Mouse (Mus musculus) lung, postnatal 10 days (tissue): Measurements from ENCODE around the gene Lrrc26.

Experiments used
- DNase-seq: peaks from one replicate; pipeline ENCODE4 v3.0.0; 2021

Gene Lrrc26

DNA sequence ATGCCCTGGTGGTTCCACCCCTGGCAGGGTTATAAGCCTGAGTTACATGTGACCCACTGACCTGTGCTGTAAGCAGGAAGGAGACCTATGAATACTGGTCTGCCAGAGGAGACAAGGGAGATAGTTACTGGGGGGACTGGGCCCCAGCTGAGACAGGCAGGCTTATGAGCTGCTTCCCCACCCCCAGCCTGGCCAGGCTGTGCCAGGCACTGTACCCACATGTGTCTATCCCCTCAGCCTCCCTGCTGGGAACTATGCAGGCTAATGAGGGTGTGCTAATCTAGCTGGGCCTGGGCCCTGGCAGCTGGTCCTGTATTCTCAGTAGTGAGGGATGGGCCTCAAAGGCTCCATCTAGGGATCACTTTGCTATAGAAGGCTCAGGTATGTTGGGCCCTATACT lies 22.5 kb upstream of the Lrrc26 start:
- DNase-seq, result no peak

GRCm38 (mm10) chr2:25267746-25268309 lies 21.9 kb upstream of the Lrrc26 start:
- no peak for DNase-seq

- peak; percentile 99 for DNase-seq
Measured at GRCm38 (mm10) chr2:25271827-25272511, 17.7 kb upstream of the Lrrc26 start, which contains the start of the genes Ssna1 and Anapc2. Gene Ssna1 (minus strand): TSS chr2:25272438. Gene Anapc2 (plus strand): TSS chr2:25272478.

DNA sequence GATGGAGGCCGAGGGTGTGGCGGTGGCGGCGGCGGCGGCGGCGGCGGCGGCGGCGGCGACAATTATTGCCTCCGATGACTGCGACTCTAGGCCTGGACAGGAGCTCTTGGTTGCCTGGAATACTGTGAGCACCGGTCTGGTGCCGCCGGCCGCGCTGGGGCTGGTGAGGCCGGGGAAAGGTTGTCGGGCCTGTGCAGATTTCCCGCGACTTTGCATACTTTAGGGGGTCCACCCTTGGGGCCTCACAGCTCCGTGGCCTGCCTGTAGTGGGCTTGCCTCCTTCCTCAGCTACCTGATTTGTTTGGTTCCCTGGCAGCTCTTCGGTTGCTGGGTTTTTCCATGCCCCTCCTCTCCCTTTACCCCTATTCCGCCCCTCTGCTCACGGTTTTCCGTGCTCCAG lies 17.2 kb upstream of the Lrrc26 start:
- DNase-seq, result no peak

DNA sequence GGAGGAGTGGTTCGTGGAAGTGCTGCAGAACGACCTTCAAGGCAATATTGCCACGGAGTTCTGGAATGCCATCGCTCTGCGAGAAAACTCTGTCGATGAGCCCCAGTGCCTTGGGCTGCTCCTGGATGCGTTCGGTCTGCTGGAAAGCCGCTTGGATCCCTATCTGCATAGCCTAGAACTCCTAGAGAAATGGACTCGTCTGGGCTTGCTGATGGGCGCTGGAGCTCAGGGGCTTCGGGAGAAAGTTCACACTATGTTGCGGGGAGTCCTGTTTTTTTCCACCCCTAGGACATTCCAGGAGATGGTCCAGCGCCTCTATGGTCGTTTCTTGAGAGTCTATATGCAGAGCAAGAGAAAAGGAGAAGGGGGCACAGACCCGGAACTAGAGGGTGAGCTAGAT lies 16.7 kb upstream of the Lrrc26 start:
- DNase-seq, result no peak

DNA sequence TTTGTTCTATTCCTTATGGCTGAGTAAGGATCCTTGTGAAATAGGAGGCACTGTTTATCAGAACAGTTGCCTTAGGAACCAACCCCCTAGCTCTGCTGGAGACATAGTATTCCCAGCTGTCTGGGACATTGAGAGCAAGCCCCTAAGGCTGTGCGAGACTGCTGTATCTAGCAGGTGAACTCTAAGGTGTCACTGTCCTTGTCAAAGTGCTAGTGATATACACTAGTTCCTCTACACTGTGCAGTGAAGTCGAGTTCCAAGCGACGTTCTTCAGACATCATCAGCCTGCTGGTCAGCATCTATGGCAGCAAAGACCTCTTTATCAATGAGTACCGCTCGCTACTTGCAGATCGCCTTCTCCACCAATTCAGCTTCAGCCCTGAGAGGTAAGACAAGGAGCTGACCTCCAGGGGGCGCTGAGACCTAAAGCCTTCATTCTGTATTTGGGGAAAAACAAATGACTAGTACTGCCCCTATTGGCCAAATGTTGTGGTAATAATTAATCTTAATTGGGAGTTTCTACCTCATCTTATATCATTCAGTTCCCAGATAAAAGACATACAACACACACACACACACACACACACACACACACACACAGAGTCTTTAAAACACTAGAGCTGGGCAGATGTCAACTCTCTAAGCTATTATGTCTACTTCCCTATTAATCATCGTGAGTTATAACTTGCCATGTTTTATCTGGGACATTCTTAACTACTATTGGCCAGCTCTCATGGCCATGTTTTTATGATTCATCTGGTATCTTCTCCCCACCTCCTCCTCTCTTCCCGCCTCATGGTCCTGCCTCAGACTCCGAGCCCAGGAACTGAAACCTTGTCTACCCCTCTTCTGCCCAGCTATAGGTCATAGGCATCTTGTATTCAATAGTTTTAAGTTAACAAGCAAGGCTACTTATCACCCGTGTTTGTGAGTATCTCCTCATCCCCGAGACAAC lies 10.5 kb upstream of the Lrrc26 start:
- peak; percentile 91 for DNase-seq

DNA sequence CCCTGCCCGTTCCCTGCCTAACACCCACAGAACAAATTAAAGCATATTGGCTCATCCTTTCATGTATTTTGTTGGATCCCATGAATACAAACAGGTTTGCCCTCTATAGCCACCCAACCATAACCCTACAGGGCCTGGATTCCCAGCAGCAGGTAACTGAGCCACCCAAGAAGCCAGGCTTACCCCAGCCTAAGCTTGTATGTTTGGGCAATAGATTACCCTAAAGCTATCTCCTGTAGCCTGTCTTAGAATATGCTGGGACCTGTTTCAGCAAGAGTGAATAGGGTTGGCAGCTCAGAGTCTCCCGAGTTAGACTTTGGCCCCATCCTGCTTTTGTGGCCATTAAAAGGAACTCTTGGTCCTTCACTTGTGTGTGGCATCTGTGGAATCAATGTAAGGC lies 4.2 kb upstream of the Lrrc26 start:
- no peak for DNase-seq

DNA sequence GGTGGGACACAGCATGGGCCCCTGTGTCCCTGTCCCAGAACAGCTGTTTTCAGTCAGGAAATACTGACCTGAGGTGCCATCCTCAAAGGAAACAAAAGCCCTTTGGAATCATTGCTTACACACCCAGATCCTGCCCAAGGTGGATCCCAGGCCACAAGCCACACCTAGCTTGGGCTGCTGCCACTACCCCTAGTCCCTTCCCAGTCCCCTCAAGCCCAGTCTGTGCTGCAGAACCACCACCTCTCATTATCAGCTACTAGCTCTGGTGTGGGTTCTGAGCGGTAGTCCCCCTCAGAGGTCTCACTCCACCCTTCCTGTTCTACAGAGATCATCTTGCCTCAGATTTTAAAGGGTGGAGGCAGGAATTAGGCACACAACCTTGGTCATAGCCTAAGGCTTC lies 3.4 kb upstream of the Lrrc26 start:
- no peak for DNase-seq

DNA sequence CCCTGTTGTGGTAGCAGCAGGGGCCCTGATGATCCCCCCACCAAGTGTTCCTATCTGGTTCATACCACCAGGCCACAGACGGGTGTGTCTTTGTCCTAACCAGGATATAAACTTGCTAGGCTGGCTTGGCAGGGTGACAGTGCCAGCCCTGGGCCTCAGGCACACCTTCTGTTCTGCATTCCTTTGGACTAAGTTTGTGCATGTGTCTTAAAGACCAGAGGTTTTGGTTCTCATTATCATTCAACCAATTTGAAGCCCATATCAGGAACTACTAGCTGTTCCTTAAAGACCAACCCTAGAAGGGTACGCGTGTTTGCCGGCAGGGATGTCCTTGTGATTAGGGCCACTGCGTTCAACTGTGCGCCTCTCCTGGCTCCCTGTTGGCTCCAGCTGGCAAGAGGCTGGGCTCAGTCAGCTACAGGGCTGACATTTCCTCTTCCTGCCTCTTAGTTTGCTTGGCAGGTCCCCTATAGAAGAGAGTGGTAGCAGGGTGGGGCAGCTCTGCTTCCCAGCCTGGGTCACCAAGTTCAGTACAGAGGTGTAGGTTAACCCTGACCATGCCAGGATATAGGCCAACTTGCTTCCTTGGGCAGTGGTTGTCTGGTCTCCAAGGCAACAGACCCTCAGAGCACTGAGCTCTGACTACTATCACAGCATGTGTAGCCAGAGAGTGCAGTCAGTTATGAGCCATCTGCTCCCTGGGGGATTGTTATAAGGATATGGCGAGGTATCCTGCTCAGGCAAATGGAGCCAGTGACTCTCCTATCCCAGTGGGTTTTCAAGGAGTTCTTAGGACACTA lies 2.7 kb upstream of the Lrrc26 start:
- peak; percentile 62 for DNase-seq

GRCm38 (mm10) chr2:25287927-25288649 lies 1.6 kb upstream of the Lrrc26 start, which contains the start of gene Tmem210:
Gene Tmem210 (plus strand): TSS chr2:25288145.
- DNase-seq, result no peak

DNA sequence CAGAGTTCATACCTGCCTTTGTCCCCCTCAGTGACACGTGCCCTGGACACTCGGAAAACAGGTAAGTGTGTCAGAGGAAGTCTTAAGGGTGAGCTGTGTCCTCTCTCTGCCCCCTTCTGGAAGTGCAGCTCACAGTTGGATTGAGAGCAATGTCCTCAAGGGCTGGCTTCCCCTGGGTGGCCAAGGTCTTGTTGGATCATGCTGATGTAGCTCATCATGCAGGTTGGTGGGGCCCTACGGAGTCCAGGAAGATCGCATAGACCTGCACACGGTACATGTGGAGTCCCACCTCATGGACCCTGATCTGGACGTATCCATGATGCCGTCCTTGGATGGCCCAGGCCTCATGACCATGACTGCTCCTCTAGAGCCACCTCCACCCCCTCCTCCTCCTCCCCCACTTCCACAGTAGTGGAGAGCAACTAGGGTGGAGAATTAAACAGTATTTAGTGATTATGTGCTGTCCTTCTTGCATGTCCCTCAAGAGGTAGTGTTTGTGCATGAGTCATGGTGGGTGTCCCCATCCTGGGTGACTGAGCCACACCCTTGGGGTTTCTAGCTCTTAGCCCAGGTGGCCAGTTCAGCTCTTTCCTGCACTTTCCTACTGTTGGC lies 875 bp upstream of the Lrrc26 start:
- no peak for DNase-seq

- no peak for DNase-seq
Measured at GRCm38 (mm10) chr2:25290101-25290815, 543 bp downstream of the Lrrc26 start.

- no peak for DNase-seq
Measured at GRCm38 (mm10) chr2:25290816-25291130, 1.1 kb downstream of the Lrrc26 start.

GRCm38 (mm10) chr2:25291184-25292053 lies 1.7 kb downstream of the Lrrc26 start:
- DNase-seq, result no peak

DNA sequence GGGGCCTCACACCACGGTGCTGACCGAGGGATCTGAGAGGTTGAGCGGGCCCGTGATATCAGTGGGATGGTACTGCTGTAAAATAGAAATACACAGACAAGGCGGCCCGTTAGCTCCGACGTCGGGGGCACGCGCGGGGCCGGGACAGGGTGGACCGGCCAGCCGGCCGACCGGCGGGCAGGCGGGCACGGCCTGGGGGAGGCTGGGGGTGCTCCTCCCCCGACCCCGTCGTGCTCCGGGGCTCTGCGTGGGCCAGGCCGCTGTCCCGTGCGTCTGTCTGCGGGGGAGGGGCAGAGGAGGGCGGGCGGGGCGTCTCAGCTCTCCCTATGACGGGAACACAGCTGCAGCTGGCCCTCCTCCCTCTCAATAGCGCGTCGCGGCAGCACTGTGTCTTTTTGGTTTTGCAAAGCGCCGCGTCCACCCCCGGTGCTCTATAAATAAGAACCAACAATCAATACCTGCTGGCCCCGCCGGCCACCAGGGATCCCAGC lies 2.4 kb downstream of the Lrrc26 start:
- DNase-seq, result no peak

DNA sequence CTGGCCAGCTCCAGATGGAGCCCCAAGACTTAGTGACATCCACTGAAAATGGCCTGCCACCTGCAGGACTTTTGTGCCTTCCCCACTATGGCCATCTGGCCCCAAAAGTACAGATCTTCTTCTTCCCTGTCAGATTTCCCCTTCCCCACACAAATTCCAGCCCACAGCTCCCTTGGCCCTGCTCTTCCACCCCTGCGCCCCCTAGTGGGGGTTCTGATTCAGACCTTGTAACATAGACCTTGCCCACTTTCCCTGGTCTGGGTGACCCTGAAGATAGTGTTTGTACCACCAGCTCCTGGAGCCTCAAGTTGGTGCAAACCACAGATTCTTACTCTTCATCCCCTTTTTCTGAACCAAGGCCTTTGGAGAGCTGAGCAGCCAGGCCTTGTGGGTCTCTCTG lies 3.1 kb downstream of the Lrrc26 start:
- DNase-seq, result peak; percentile 88

DNA sequence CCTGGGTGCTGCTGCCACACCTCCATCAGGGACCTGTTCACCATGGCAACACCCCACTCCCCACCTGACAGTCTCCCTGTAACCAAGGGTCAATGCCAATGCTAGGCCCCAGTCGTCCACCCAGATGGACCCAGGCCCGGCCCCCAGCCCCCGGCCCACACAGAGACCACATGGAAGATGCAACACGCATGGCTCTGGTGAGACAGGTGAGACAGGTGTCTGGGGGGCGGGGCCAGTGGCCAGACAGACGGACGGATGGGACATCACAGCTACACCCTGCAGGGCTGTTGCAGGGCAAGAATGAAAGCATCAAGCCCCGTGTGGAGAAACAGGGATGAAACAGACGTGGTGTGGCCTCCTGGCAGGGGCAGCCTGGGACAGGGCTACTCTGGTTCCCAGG lies 4.0 kb downstream of the Lrrc26 start:
- no peak for DNase-seq

DNA sequence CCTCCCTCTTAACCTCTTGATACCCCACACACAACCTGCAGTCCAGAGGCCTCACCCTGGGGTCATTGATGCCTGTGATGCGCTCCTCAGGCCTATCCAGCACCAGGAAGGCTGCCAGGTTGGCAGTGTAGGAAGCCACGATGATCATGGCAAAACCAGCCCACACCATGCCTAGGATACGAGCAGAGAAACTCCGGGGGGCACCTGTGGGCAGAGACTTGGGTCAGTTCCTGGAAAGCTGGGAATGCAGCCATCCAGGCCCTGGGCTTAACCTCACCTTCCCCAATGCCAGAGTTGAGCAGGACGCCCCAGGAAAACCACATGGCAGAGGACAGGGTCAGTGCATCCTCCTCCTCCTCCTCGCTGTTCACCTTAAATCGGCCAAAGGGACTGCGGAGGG lies 7.4 kb downstream of the Lrrc26 start:
- DNase-seq, result no peak

DNA sequence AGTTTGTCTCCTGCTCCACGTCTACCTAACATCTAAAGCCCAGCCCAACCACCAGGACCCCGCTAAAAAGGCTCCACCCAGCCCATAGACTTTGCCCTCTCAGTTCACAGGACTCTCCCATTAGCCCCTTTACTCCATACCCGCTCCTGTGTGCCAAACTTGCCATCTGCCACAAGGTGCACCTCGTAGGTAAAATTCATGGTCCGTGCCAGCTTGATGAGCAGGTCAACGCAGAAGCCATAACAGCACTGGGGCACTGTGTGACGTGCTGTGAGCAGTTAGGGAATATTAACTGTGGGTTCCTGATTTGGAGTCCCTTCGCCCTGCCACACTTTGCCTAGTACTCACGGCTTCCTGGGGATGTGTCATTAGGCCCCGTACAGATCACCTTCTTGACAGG lies 8.3 kb downstream of the Lrrc26 start:
- no peak for DNase-seq

- no peak for DNase-seq
Measured at GRCm38 (mm10) chr2:25303452-25303851, 13.7 kb downstream of the Lrrc26 start.
